Mouse (Mus musculus) testis, adult 2 months (tissue): ENCODE results near the gene Nupl1. TPM values are rescaled to one million over a fixed set of nuclear protein-coding genes. Genes with fewer than 3 reads are reported as not detected.

Experiments
- H3K27ac ChIP-seq: fragments of 200-500 bp; 2 replicates; pipeline ENCODE4 v1.5.1; 2012; ENCODE audit warnings: low read depth, low read length; ENCODE audit not compliant: control insufficient read depth, insufficient read depth
- H3K27me3 ChIP-seq: fragments of 200-500 bp; 2 replicates; pipeline ENCODE4 v1.6.1; 2012; ENCODE audit warnings: mild to moderate bottlenecking, low read length, moderate library complexity; ENCODE audit not compliant: control insufficient read depth, insufficient read depth
- H3K36me3 ChIP-seq: fragments of 200-500 bp; 2 replicates; pipeline ENCODE4 v1.6.1; 2012; ENCODE audit warnings: mild to moderate bottlenecking, low read length; ENCODE audit not compliant: control insufficient read depth, insufficient read depth
- H3K4me1 ChIP-seq: fragments of 200-500 bp; 2 replicates; pipeline ENCODE4 v1.6.1; 2012; ENCODE audit warnings: low read length; ENCODE audit not compliant: control insufficient read depth, insufficient read depth
- H3K4me3 ChIP-seq: fragments of 200-500 bp; 2 replicates; pipeline ENCODE4 v1.5.1; 2012; ENCODE audit warnings: low read depth, mild to moderate bottlenecking, low read length, moderate library complexity, mixed read lengths; ENCODE audit not compliant: control insufficient read depth
- CTCF ChIP-seq: fragments of 200-500 bp; IDR thresholded peaks from 2 replicates; pipeline ENCODE4 v1.5.1; 2012; ENCODE audit warnings: low read depth, mild to moderate bottlenecking, inconsistent platforms, low read length, moderate library complexity; ENCODE audit not compliant: control insufficient read depth, insufficient read depth, insufficient replicate concordance
- POLR2A ChIP-seq: fragments of 200-500 bp; IDR thresholded peaks from 2 replicates; pipeline ENCODE4 v1.6.1; 2012; ENCODE audit warnings: low read depth, mild to moderate bottlenecking, inconsistent platforms, low read length, moderate library complexity; ENCODE audit not compliant: control insufficient read depth
- polyA plus RNA-seq: library from polyadenylated mRNA; depleted of rRNA; stranded (reverse); fragments of >200 nt; gene quantifications from 2 replicates; pipeline ENCODE4 v1.2.3, GENCODE M21; 2012

Nupl1 gene
- polyA plus RNA-seq, 1 experiment = 1.1 TPM

DNA sequence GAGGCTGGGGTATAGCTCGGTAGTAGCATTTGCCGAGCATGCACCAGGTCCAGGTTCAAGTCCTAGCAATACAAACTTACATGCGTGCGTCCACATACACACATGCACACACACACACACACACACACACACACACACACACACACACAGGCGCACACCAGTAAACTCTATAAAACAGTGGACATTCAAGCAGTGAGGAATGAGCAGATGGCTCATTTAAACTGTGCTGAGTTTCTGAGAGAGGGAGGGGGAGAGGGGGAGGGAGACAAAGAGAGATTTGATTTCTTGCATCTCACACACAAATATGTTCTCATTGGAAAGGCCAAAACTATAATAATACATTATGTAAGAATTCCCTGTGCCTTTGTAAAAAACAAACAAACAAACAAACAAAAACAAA lies 55.2 kb downstream of the Nupl1 start:
- TF ChIP-seq POLR2A (no peak), CTCF (no peak)
- H3K27ac ChIP-seq = no peak overlapping the region

DNA sequence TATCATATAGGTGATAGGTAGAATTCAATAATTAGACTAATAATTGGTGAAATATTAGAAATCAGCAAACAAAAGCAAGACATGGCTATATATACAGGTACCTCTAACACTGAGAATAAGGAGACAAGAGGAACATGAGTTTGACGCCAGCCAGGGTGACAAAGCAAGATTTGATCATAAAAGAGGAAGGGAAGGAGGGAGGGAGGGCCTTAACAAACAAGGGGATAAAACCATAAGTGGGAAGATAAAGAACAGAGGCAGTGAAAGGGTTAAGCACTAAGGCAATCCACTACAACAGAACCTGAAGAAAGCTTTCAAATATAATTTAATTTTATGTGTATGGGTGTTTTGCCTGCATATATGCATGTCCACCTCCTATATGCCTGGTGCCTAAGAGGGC lies 56.6 kb downstream of the Nupl1 start:
- no peak overlapping the region for H3K27ac ChIP-seq
- H3K27me3 ChIP-seq = no peaks in the 10 kb centered on the region
- H3K36me3 ChIP-seq = no peaks in the 10 kb centered on the region
- no peak for TF ChIP-seq POLR2A
- TF ChIP-seq CTCF = no peak
- H3K4me1 ChIP-seq = no peaks in the 10 kb centered on the region
- H3K4me3 ChIP-seq = no peak overlapping the region

More for the DNA sequence above, 55.2 kb downstream of the Nupl1 start:
- Histone ChIP-seq H3K27me3 (no peaks in the 10 kb centered on the region), H3K4me1 (no peaks in the 10 kb centered on the region), H3K4me3 (peak overlapping the region; percentile 74), H3K36me3 (no peaks in the 10 kb centered on the region)

DNA sequence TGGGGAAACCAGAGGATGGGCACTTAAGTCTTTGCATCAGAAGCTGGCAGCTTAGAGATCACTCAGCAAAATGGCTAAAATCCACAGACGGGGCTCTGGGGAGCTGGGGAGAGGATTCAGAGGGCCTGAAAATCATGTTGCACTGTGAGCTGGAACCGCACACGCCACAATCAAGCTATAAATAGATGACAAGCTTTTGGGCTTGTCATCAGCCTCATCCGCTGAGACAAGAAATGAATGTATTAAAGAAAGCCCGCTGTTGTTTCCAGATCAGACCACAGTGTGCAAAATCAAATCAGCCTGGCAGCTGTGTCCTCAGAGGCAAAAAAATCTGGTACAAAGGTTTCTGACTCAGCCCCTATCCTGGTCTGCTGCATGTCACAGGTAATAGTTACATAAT lies 61.5 kb downstream of the Nupl1 start:
- no peaks in the 10 kb centered on the region for H3K27me3 ChIP-seq
- no peak overlapping the region for H3K4me3 ChIP-seq
- TF ChIP-seq CTCF (no peak), POLR2A (no peak)
- no peaks in the 10 kb centered on the region for H3K4me1 ChIP-seq
- H3K36me3 ChIP-seq = no peaks in the 10 kb centered on the region
- no peak overlapping the region for H3K27ac ChIP-seq

DNA sequence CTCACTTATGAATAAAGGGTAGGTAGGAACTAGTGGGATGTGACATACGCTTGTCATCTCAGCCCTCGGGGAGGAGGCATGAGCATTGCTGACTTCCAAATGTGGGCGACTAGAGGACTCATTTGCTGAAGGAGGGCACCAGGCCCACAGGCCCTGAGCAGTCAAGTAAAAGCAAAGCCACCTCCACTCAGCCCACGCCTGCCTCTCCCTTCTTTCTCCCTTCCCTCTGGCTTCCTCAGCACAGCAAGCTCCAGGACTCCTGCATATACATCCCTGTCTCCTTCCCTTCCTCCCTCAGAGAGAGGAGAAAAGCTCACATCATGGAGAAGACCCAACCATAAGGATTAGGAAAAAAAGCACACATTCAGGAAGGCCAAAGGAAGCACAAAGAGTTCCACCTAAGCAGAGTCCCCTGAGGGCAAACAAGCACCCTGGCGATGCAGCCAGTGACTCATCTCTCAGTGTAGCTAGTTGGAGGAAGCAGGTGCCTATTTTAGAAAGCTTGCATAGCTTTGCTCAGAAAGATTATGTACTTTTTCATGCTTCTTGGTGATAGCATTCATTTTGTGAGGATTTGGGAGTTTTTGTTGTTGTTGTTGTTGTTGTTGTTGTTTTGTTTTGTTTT lies 62.9 kb downstream of the Nupl1 start:
- Histone ChIP-seq H3K4me3 (no peak overlapping the region), H3K36me3 (no peaks in the 10 kb centered on the region), H3K4me1 (no peaks in the 10 kb centered on the region), H3K27ac (no peak overlapping the region), H3K27me3 (no peaks in the 10 kb centered on the region)
- TF ChIP-seq POLR2A = no peak
- TF ChIP-seq CTCF = no peak

DNA sequence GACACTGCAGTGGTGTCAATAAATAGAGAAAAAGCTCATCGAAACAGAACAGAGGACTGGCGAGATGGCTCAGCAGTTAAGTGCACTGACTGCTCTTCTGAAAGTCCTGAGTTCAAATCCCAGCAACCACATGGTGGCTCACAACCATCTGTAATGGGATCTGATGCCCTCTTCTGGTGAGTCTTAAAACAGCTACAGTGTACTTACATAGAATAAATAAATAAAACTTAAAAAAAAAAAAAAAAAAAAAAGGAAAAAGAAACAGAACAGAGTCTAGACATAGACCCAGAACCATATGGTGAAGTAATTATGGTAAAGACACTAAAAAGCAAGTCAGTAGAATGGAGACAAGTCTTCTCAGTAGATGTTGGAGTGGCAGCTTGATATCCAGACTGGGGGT lies 69.9 kb downstream of the Nupl1 start:
- H3K27ac ChIP-seq = no peak overlapping the region
- H3K4me1 ChIP-seq = peaks cover 8% of the 10 kb centered on the region
- H3K27me3 ChIP-seq = no peaks in the 10 kb centered on the region
- no peak for TF ChIP-seq POLR2A
- TF ChIP-seq CTCF = no peak
- H3K36me3 ChIP-seq = no peaks in the 10 kb centered on the region
- H3K4me3 ChIP-seq = no peak overlapping the region

DNA sequence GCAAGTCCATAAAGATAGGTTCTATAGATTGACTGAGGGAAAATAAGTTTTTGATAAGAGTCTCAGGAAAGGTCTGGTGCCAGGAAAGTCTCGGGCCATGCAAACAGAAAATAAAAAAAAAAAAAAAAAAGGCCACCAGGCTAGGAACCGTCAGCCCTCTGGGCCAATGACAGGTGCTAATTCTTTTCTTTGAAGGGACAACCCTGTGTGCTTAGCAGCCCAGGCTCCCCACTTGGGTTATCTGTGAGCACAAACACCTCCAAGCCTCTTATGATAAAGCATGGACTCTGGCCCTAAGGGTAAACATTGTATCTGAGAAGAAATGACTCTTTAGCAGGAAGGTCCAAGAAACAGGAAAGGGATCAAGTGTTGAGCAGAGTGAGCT lies 72.7 kb downstream of the Nupl1 start:
- peaks cover 8% of the 10 kb centered on the region for H3K4me1 ChIP-seq
- no peak overlapping the region for H3K4me3 ChIP-seq
- no peak overlapping the region for H3K27ac ChIP-seq
- no peaks in the 10 kb centered on the region for H3K27me3 ChIP-seq
- H3K36me3 ChIP-seq = no peaks in the 10 kb centered on the region
- no peak for TF ChIP-seq CTCF
- TF ChIP-seq POLR2A = no peak

DNA sequence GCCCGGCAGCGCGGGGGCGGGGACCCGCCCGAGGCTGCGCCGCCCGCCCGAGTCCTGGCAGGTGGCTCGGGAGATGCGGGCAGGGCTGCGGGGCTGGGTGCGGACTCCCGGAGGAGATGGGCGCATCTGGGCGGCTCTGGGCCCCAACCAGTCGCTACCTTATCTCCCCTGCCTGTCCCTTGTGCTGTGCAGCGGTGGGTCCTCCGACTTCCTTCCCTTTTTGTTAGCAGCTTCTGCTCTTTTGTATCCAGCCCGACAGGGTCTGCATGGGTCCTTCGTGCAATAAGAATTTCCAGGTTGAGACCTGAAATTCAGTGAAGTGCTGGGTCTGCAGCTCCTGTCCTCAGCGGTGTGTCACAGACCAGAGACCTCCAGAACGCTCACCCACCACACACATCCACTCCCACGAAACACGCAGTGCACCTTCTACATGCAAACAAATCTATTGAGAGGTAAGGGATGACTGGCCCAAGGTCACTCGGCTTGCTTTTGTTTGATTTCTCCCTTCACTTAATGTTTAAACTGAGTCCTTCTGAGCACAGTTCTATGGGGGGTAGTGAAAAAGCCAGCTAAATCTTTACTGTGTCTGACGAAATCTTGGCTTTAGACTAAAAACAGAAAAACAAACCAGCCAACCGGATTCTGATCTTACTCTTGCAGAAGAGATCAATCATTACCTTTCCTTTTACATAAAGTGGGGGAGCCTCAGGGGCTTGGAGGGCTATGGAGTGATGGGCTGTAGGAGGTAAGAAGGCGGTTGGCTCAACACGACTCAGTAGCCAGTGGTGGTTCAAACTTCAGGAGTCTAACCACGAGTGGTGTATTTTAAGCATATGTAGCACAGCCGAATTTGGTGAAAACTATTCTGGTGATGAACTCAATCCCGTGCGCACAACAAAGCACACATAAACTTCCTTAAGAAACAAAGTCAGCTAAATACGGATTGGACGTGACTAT lies 73.3 kb downstream of the Nupl1 start:
- Histone ChIP-seq H3K4me1 (peaks cover 8% of the 10 kb centered on the region), H3K27me3 (no peaks in the 10 kb centered on the region), H3K4me3 (peak overlapping the region; percentile 80), H3K36me3 (no peaks in the 10 kb centered on the region), H3K27ac (no peak overlapping the region)
- TF ChIP-seq POLR2A = no peak
- TF ChIP-seq CTCF = no peak
